Mouse (Mus musculus) lung, postnatal 0 days (tissue): ENCODE results near the gene Opa3.

ENCODE experiments used
- CTCF ChIP-seq: IDR thresholded peaks from 2 replicates; pipeline ENCODE4 v1.5.1; 2016; ENCODE audit warnings: antibody characterized with exemption, mild to moderate bottlenecking
- EP300 ChIP-seq: IDR thresholded peaks from 2 replicates; pipeline ENCODE4 v1.6.1; 2016; ENCODE audit warnings: antibody characterized with exemption, mild to moderate bottlenecking, control low read depth

GRCm38 (mm10) chr7:19303770-19304169, 75.6 kb downstream of the Opa3 start:
- TF ChIP-seq CTCF (peak; percentile 87), EP300 (no peak)
